Mouse (Mus musculus) bone marrow, adult 2 months (tissue): ENCODE measurements at regions not wholly inside any gene's neighbourhood (a gene's known extent, or its start where the extent isn't known, plus 50 kb on each side); places are given as distances from the start of the nearest gene placed in this dataset.

Experiments used
- CTCF ChIP-seq: fragments of 200-500 bp; IDR thresholded peaks from 2 replicates; pipeline ENCODE4 v1.5.1; 2011; ENCODE audit warnings: low read length, control low read depth; ENCODE audit not compliant: control insufficient read depth, insufficient read depth
- POLR2A ChIP-seq: fragments of 200-500 bp; IDR thresholded peaks from 2 replicates; pipeline ENCODE4 v1.6.1; 2011; ENCODE audit warnings: low read depth, mild to moderate bottlenecking, control low read depth, low read length, borderline replicate concordance; ENCODE audit not compliant: control insufficient read depth

DNA sequence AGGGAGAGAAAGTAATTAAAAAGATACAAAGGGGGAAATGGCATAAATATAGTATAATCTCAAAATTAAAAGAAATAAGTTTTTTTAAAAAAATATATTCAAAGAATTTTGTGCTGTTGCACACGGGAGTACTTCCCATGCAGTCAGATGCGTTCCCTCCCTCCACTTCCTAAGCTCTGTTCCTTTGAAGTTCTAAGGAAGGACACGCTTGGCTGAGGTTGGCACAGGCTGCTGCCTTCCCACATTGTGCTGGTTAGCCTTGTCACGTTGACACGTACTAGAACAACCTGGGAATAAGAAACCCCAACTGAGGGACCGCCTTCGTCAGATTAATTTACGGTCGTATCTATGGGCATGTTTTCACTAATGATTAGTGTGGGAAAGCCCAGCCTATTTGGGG lies 326.6 kb upstream of the Gm5148 start:
- TF ChIP-seq POLR2A = no peak
- no peak for TF ChIP-seq CTCF
